Mouse (Mus musculus): ENCODE results near the gene Wnk2. TPM values are rescaled to one million over a fixed set of nuclear protein-coding genes. Genes with fewer than 3 reads are reported as not detected.
A peak's percentile ranks its signal among the peaks of the same experiment; 100 is the strongest.
"Not testable (repeated sequence)": the region's sequence is repeated elsewhere in the genome, so short reads cannot be mapped to it uniquely, and the experiment has no call there.

Gene Wnk2
- polyA plus RNA-seq, 1 experiment = 65.4 TPM

DNA sequence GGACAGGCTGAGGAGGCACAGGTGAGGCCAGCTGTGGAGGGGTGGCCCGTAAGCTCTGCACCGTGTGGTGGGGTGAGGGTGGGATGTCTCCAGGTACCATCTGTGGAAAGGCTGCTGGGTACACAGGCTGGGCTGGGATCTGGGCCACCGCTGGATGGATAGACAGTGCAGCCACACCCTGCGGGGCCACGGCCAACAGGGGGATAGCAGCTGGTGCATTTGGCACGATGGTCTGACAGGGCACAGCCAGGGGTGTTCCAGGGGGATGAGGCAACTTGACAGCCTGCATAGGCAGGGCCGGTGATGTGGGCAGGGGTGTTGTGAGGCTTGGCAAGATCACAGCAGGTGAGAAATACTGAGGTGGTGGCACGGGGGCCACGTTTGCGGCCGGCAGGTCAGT lies 71.6 kb downstream of the Wnk2 start:
- TF ChIP-seq CTCF (IDR thresholded peaks at IDR 0.05; ENCODE audit: extremely low read depth, insufficient read depth, low read length) = no peak
- Histone ChIP-seq H3K27ac (ENCODE audit: insufficient read depth, low read length) (no peak overlapping the region), H3K4me1 (ENCODE audit: control insufficient read depth, insufficient read depth, low read length) (peaks cover 2% of the 10 kb centered on the region; the same call in 1 of the 2 replicates), H3K4me3 (ENCODE audit: insufficient read depth, low read length) (no peak overlapping the region)

DNA sequence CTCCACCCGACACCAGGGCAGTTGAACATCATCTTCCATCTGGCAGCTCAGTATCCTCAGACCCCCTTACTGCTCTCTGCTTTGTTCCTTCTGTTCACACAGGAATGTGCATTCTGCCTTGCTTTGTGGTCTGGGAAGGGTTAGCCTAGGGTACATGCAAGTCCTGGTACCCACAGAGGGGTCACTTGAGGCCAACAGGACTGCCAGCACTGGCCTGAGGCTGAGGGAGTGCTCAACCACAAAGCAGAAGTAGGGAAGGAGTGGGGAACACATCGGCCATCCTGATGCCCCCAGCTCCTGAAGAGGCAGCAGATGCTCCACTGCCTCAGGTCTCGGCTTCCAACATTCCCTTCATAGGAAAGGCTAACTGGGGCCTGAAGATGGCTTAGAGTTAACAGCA lies 72.4 kb downstream of the Wnk2 start:
- TF ChIP-seq CTCF (IDR thresholded peaks at IDR 0.05; ENCODE audit: extremely low read depth, insufficient read depth, low read length) = no peak
- TF ChIP-seq POLR2A (IDR thresholded peaks at IDR 0.05; ENCODE audit: extremely low read depth, insufficient read depth, low read length) = no peak
- Histone ChIP-seq H3K4me1 (ENCODE audit: control insufficient read depth, insufficient read depth, low read length) (peaks cover 2% of the 10 kb centered on the region; the same call in 1 of the 2 replicates), H3K27ac (ENCODE audit: insufficient read depth, low read length) (no peak overlapping the region), H3K4me3 (ENCODE audit: insufficient read depth, low read length) (no peak overlapping the region)

DNA sequence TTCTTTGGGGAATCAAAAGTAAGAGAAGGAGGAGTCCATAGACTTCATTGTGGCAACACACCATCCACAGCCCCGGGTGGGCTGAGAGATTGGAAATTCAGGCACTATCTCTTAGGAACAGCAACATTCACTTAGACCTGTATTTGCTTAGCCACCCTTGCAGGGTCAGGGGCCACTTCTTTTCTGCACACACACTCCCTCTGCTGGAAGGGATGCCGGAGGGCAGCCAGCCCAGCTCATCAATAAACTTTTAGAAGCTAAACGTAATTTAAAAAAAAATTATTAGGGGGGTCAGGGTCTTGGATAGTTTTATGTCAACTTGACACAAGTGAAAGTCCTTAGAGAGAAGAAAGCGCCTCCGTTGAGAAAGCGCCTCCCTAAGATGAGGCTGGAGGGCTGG lies 74.5 kb downstream of the Wnk2 start:
- Histone ChIP-seq H3K4me3 (ENCODE audit: insufficient read depth, low read length) (no peak overlapping the region), H3K4me1 (ENCODE audit: control insufficient read depth, insufficient read depth, low read length) (peaks cover 2% of the 10 kb centered on the region; the same call in 1 of the 2 replicates), H3K27ac (ENCODE audit: insufficient read depth, low read length) (no peak overlapping the region)
- no peak for TF ChIP-seq POLR2A (IDR thresholded peaks at IDR 0.05; ENCODE audit: extremely low read depth, insufficient read depth, low read length)
- TF ChIP-seq CTCF (IDR thresholded peaks at IDR 0.05; ENCODE audit: extremely low read depth, insufficient read depth, low read length) = no peak

DNA sequence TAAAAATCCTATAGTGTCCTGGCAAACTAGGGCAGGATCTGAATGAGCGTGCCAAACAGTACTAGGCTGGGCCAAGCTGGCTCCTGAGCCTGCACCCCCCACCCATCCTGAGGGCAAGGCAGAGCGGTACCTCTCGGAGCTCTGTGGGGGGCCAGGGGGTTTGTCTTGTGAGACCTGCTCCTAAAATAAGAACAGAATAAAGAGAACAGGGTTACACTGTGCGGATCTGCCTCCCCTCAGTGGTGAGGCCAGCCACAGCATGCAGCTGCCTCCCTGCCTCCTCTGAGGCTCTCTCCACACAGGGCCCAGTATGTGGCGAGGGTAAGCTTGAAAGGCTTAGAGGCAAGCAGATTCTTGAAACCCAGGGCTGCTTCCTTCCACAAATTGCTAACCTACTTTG lies 76.0 kb downstream of the Wnk2 start:
- Histone ChIP-seq H3K4me1 (ENCODE audit: control insufficient read depth, insufficient read depth, low read length) (peaks cover 2% of the 10 kb centered on the region; the same call in 1 of the 2 replicates), H3K27ac (ENCODE audit: insufficient read depth, low read length) (no peak overlapping the region), H3K4me3 (ENCODE audit: insufficient read depth, low read length) (no peak overlapping the region)
- TF ChIP-seq POLR2A (IDR thresholded peaks at IDR 0.05; ENCODE audit: extremely low read depth, insufficient read depth, low read length) (no peak), CTCF (IDR thresholded peaks at IDR 0.05; ENCODE audit: extremely low read depth, insufficient read depth, low read length) (no peak)

DNA sequence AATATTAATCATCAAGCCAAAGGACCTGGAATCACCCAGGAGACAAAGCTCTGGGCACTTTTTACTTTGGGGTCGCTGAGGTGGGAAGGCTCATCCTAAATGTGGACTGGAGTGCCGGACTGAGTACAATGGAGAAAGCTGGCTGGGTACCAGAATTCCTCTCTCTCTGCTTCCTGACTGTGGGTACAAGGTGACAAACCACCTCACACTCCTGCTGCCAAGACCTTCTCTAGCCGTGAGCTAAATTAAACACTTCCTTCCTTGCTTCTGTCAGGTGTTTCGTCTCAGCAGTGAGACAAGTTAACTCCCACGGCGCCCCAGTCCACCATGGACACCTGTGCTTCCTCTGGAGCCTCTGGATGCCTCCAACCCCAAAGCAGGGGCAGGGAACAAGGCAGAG lies 77.8 kb downstream of the Wnk2 start:
- H3K27ac ChIP-seq (ENCODE audit: insufficient read depth, low read length) = no peak overlapping the region
- TF ChIP-seq CTCF (IDR thresholded peaks at IDR 0.05; ENCODE audit: extremely low read depth, insufficient read depth, low read length) (no peak), POLR2A (IDR thresholded peaks at IDR 0.05; ENCODE audit: extremely low read depth, insufficient read depth, low read length) (no peak)
- no peak overlapping the region for H3K4me3 ChIP-seq (ENCODE audit: insufficient read depth, low read length)
- H3K4me1 ChIP-seq (ENCODE audit: control insufficient read depth, insufficient read depth, low read length) = peaks cover 2% of the 10 kb centered on the region; the same call in 1 of the 2 replicates

DNA sequence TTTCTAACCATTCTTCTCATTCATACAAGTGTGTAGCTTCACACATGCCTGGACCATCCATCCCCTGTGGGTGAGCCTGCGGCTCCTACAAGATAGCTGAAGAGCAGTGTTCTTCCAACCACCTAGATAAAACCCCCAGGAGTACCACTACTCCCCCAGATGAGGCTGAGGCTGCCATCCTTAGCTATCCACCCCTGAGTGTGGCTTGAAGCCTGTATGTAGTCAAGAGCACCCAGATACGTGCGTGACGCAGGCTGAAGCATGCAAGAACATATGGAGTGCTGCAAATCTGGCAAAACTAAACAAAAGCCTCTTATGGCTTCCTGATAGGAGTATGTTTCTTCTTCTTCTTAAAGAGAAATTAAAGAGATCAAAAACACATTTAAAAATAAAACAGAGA lies 78.4 kb downstream of the Wnk2 start:
- Histone ChIP-seq H3K4me1 (ENCODE audit: control insufficient read depth, insufficient read depth, low read length) (no peaks in the 10 kb centered on the region; the same call in 1 of the 2 replicates), H3K27ac (ENCODE audit: insufficient read depth, low read length) (no peak overlapping the region), H3K4me3 (ENCODE audit: insufficient read depth, low read length) (no peak overlapping the region)
- no peak for TF ChIP-seq POLR2A (IDR thresholded peaks at IDR 0.05; ENCODE audit: extremely low read depth, insufficient read depth, low read length)

DNA sequence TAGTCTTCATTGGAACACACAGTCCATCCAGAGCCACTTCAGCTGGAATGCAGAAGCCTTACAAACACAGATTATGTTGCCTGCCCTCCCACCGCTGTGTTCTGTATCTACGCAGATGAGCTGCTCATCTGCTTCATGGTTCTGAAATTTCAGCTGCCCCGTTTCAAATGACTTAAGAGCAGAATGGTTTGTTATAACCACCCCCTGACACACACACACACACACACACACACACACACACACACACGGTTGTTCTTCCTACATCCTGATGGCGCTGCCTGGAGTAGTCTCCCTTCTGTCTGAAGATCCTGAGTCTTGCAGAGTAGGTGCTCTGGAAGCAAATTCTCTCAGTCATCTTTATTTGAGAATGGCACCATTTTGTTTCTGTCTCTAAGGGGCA lies 83.6 kb downstream of the Wnk2 start:
- TF ChIP-seq POLR2A (IDR thresholded peaks at IDR 0.05; ENCODE audit: extremely low read depth, insufficient read depth, low read length) = no peak
- TF ChIP-seq CTCF (IDR thresholded peaks at IDR 0.05; ENCODE audit: extremely low read depth, insufficient read depth, low read length) = no peak
- no peak overlapping the region for H3K27ac ChIP-seq (ENCODE audit: insufficient read depth, low read length)

DNA sequence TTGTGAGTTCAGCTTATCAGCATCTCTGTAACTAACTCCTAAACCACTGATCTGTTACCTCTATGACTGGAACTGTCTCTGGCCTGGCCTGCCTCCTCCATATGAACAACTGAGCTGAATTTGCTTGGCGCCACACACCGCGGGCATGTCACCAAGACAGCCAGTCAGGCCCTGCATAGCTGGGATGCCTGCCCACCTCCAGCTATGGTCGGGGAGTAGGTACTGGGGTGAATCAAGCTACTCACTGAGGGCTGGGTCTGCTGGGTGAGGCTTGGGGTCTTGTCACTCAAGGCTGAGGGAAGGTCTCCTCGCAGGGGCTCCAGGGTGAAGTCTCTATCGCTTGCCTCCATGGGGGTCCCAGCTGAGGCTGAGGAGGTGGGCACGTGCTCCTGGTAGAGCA lies 87.4 kb downstream of the Wnk2 start:
- no peak for TF ChIP-seq CTCF (IDR thresholded peaks at IDR 0.05; ENCODE audit: extremely low read depth, insufficient read depth, low read length)
- TF ChIP-seq POLR2A (IDR thresholded peaks at IDR 0.05; ENCODE audit: extremely low read depth, insufficient read depth, low read length) = no peak
- no peak overlapping the region for H3K4me3 ChIP-seq (ENCODE audit: insufficient read depth, low read length)
- no peak overlapping the region for H3K27ac ChIP-seq (ENCODE audit: insufficient read depth, low read length)
- H3K4me1 ChIP-seq (ENCODE audit: control insufficient read depth, insufficient read depth, low read length) = no peaks in the 10 kb centered on the region

More for the DNA sequence above, 83.6 kb downstream of the Wnk2 start:
- Histone ChIP-seq H3K4me1 (ENCODE audit: control insufficient read depth, insufficient read depth, low read length) (no peaks in the 10 kb centered on the region), H3K4me3 (ENCODE audit: insufficient read depth, low read length) (no peak overlapping the region)

DNA sequence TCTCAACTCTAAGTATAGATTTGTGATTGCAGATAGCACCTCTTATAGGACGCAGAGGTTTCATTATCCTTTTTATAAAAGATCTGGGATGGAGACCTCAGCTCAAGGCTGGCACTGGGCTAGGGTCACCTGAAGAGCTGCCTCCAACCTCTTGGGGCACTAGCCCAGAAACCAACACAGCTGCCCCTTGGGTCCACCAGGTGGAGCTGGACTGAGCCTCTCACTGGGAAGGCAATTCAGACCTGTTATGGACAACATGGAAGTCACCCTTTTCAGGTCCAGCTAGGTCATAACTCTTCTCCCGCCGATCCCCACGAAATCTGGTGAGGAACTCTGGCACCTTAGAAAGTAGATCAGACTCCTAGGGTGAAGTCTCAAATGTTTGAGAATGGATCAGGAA lies 89.3 kb downstream of the Wnk2 start:
- Histone ChIP-seq H3K4me1 (ENCODE audit: control insufficient read depth, insufficient read depth, low read length) (no peaks in the 10 kb centered on the region), H3K27ac (ENCODE audit: insufficient read depth, low read length) (no peak overlapping the region), H3K4me3 (ENCODE audit: insufficient read depth, low read length) (no peak overlapping the region)
- no peak for TF ChIP-seq POLR2A (IDR thresholded peaks at IDR 0.05; ENCODE audit: extremely low read depth, insufficient read depth, low read length)
- TF ChIP-seq CTCF (IDR thresholded peaks at IDR 0.05; ENCODE audit: extremely low read depth, insufficient read depth, low read length) = peak; percentile 57

DNA sequence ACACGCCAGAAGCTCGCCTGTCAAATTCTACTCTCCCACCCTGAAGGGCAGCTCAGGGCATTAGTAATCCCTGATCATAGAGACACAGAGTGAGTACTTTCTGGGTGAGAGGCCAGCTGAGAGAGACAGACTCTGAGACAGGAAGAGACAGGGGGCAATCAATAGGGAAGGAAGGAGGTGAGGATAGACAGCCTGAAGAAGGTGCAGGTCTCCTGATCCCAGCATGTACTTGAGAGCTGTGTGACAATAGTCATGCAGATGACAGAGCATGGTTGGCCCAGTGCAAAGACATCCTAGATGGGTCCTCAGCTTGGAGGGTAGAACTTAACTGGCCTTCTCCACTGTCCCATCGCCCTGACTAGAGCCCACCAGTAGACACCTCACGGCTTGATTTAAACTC lies 91.5 kb downstream of the Wnk2 start:
- no peaks in the 10 kb centered on the region for H3K4me1 ChIP-seq (ENCODE audit: control insufficient read depth, insufficient read depth, low read length)
- H3K27ac ChIP-seq (ENCODE audit: insufficient read depth, low read length) = no peak overlapping the region
- TF ChIP-seq CTCF (IDR thresholded peaks at IDR 0.05; ENCODE audit: extremely low read depth, insufficient read depth, low read length) = no peak
- no peak for TF ChIP-seq POLR2A (IDR thresholded peaks at IDR 0.05; ENCODE audit: extremely low read depth, insufficient read depth, low read length)
- no peak overlapping the region for H3K4me3 ChIP-seq (ENCODE audit: insufficient read depth, low read length)

DNA sequence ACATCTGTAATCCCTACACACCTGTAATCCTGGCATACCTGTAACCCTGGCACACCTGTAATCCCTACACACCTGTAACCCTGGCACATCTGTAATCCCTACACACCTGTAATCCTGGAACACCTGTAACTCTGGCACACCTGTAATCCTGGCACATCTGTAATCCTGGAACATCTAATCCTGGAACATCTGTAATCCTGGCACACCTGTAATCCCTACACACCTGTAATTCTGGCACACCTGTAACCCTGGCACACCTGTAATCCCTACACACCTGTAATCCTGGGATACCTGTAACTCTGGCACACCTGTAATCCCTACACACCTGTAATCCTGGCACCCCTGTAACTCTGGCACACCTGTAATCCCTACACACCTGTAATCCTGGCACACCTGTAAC lies 93.1 kb downstream of the Wnk2 start:
- not testable (repeated sequence) for H3K4me3 ChIP-seq (ENCODE audit: insufficient read depth, low read length); H3K27ac ChIP-seq (ENCODE audit: insufficient read depth, low read length); H3K4me1 ChIP-seq (ENCODE audit: control insufficient read depth, insufficient read depth, low read length)

Measured in cortical plate, adult 2 months (tissue).